Mouse (Mus musculus): ENCODE data around the gene M1ap.

The M1ap gene

DNA sequence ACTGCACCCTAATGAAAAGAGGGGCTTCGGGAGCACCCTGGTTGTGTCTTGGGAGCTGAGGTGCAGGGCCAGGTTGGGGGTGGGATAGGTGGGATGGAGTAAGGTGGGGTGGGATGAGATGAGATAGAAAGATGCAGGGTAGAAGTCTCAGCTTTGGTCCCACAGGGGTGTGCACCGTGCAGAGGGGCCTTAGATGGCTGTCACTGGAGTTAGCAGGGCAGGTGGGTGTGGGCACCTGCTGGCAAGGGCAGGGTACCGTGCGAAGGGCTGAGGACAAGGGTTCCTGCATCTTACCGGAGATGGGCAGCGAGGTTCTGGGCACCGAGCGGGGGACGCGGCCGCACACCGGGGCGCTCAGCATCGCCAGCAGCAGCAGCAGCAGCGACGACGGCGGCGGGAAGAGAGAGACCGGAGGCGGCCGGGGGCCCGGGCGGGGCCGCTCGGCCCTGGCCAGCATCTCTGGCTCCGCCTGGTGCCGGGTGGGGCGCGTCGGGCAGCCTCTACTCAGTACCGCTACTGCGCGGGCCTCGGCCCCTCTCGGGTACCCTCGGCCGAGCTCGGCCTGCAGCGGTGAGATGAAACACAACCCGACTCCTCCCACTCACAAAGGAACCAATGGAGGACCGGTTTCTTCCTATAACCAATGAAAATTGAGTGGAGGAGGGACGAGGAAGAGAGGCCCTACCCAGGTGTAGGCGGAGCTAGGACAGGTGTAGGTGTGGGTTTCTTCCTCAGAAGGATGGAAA lies 7.4 kb upstream of the M1ap start, which contains the start of gene Sema4f:
Sema4f (minus strand) TSS at position 603 of the 746 bp plus-strand sequence.
- DNase-seq (ENCODE audit: low spot score): peak; percentile 86

DNA sequence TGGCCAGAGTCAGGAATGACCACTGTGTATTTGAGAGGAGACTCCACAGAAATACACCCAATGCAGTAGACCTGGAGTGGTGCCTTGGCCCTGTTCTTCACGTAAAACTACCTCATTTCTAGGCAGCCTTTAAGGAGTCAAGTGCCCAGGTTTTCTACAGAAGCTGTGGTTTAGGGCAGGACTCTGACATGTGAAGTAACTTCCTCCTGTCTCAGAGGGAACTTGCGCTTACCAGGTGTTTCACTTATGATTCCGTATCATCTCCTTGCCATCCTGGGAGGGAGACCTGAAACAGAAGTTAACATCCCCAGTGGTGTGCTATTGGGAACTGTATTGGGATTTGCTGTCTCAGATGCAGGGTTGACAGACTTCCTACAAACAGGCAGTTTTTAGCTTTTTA lies 5.9 kb upstream of the M1ap start:
- DNase-seq (ENCODE audit: low spot score): no peak

DNA sequence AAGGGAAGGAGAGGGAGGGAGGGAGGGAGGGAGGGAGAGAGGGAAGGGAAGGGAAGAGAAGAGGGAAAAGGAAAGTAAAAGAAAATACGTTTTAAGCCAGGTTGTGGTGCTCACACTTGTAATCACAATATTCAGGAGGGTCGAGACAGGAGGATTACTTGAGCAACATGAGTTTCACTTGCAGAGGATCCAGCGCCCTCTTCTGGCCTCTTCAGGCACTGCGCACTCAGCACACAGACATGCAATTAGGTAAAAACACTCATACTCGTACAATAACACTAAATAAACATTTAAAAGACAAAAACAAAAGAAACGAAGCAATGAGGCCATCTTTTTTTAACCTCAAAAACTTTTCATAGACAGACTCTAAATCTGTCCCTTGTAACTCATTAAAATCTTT lies 952 bp upstream of the M1ap start:
- peak; percentile 27 for DNase-seq (ENCODE audit: low spot score)

DNA sequence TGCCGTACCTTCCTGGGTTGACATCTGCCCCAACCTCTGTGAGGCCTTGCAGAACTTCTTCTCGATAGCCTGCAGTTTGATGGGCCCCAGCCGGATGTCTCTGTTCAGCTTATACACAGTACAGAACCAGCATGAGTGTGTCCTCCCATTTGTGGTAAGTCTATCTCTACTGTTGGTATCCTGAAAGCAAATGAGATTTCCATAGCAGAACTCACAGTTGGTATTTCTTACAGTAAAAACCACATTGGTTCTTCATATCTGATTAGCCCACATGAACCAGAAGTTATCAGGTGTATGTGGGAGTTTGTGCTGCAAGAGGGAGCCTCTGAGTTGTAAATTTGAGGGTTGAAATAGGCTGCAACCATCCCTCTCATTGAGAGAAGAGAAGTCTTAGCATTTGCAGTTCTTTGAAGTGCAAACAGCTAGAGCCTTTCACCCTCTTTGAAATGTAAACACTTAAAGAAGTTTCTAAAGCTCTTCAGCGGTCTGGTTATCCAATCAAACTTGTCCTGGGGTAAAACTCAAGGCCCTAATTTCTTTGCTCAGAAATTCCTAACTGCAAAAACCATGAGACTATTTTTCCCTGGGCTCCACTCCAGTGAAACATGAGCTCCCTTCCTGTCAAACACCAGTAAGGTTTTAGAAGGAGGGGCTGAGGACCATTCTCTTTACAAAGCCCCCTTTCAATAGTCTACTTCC lies 10.0 kb downstream of the M1ap start:
- DNase-seq (ENCODE audit: low spot score): no peak

DNA sequence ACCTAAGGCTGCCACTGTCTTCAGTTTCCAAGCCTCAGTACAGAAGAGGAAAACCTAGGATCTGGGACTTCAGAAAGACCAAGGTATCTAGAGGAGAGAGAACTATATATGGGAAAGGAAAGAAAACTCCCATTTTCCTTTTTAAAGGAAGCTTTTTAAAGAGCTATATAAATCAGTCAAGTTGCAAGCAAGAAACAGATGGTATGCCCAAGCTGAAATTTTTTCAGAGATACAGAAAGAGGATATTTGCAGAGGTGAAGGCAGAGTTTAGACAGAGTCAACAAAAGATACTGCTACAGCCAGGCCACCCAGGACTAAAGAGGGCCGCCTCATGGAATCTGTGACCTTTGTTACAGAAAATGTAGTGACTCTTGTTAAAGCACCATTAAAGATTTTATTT lies 15.0 kb downstream of the M1ap start:
- no peak for DNase-seq (ENCODE audit: low spot score)

DNA sequence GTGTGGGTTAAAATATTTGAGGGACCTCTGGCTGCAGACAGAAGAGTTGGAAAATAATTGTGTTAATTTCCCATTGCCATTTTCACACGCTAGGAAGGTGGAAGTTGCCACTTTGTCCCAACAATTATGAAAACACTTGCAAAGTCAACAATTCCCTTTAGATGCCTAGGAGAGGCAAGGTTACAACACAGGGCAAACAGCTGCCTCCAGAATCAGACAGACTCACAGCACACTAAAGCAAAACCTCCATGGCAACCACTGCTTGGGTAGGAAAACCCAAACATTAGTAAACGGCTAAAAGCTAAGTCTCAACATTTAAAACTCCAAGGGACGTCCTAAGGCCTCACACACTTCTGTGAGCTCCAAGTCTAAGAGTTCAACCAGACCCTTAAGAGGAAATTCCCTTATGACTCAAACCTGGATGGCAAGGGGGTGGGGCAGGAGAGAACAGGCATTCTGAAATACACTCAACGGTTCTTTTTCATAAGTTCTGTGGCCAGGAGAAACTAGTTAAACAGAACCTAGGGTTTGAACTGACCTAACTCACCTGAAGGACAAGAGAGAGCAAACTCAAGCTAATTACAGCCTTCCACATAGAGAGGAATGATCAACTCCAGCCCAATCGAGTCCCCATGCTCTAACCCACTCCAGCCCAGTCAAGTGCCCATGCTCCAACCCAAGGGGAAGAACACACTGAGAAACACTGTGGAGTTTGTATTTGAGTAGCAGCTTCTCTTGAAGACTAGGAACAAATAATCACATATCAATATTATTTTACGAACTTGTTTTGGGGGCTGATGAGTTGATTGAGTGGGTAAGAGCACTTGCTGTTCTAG lies 22.8 kb downstream of the M1ap start:
- no peak for DNase-seq (ENCODE audit: low spot score)

DNA sequence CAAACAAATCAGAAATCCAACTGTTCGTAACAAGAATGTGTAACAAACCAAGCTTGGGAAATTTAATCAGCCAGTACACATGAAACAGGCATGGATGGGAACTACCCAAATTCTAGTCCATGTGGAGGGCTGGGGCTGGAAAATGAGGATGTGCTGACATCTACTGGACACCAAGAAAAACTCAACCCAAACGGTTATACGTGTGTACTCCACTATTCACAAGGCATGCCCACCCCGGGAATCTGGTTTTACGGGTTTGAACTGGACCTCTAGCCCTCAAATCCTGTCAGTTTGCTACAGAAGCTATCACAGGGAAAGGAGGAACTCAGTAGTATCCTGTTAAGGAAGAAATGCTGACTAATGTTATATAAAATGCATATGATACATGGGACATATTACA lies 24.3 kb downstream of the M1ap start:
- no peak for DNase-seq (ENCODE audit: low spot score)

DNA sequence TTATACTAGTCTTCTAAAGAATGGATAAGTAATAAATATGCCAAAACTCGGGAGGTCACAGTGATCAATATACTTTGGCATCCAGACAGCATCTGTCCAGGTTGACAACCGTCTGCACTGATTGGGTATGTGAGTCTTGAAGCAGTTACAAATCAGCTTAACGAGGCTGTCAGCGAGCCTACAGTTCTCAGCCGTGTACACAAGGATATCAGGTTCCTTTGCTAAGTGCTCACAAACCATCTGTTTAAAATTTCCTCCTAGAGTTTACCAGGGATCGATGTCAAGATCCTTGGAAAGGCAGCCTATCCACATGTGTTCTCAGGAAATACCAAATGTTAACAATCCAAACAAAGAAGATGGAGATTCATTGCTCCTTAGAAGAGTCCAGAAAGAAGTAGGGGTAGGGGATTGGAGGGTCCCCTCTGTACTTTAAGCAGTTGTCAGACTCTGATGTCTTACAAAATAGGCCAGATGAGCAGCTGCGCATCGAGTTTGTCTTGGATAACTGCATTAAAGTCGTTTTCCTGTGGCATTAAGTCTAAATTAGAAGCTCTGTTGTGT lies 40.8 kb downstream of the M1ap start:
- DNase-seq (ENCODE audit: low spot score): no peak

DNA sequence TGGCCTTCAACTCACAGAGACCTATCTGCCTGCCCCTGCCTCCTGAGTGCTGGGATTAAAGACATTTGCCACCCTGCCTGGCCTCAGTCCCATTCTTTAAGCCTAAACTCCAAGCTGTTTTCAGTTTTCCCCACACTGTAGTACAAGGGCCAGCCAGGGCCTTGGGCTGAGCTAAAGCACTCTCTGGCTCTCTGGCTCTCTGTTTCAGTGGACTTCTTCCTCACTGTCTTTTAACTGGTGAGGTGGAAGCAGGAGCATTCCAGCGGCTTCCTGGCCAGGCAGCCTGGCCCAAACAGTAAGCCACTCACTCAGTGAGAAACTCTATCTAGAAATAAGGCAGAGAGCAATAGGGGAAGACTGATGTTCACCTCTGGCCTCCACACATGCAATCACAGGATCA lies 47.0 kb downstream of the M1ap start:
- no peak for DNase-seq (ENCODE audit: low spot score)

DNA sequence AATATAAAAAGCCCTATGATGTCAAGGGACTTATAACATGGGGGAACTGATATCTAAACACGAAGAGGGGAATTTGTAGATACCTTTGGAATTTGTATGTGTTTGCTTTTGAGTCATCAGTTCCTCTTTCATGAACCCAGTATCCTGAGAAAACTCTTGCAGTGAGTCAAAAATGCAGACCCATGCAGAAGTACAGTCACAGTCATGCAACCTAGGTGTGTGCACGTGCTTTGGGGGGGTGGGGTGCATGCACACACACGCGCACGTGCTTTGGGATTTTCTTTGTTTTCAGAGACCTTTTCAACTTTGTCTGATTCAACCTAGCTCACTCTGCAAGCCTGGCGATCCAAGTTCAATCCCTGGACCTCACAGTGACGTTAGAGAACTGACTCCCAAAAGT lies 47.7 kb downstream of the M1ap start:
- DNase-seq (ENCODE audit: low spot score): no peak

DNA sequence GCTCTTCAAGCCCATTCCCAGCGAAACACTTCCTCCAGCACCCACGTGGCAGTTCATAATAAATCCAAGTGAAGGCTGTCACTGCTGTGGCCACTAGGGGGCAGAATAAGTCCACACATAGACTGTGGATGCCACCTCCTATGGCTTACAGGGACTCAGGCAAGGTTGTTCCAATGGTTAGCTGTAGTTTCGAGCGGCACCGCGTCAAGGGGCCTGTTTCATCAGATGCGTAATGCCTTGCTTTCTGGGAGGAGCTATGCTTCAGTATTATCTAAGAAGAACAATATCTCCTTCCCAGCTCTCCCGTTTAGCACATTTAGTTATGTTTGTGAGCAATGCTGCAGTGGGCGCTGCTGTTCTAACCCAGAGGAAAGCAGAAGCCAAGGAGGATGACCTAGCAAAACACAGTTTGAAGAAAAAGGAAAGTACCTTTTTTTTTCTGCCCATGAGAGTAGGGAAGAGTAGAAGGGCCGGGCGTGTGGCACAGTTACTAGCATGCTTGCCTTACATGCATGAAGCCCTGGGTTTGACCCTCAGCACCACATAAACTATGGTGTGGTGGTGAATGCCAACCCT lies 50.1 kb downstream of the M1ap start:
- DNase-seq (ENCODE audit: low spot score): peak; percentile 84

DNA sequence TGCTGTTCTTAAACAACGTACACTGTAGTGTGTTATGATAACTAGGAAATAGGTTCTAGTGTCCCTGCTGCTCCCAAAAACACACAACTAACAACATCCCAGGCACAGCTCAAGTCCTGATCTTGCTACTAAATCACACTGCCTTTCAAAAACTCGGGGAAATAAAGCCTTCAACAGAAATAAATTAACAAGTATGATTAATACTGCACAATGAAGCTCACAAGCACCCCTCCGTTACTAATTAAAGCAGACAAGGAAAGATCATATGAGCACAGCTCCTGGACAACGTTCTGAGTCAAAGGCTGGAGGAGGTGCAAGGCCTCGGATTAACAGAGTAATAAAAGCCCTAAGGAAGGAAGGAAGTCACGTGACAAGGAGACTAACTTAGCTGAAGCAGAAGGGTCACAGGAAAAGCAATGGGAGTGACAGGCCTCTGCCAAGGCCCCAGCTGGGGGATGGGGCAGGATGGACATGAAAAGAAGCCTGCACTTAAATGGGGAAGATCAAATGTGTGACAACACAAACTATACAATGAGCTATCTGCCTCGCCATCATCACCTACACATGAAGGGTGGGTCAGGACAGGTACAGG lies 50.9 kb downstream of the M1ap start:
- no peak for DNase-seq (ENCODE audit: low spot score)

DNA sequence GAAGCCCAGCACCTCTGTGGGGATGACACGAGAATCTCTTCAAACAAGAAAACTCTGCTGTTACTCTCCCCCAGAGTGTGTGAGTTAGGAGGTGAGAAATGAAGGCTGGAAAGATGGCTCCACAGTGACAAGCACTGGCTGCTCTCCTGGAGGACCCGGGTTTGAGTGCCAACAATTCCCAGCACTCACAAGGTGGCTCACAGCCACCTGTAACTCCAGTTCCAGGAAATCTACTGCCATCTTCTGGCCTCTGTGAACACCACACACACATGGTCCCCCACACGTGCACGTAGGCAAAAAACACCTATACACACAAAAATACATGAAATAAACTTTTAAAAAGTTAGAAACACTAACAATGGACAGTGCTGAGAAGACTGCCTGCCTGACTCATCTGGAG lies 51.6 kb downstream of the M1ap start:
- DNase-seq (ENCODE audit: low spot score): no peak

DNA sequence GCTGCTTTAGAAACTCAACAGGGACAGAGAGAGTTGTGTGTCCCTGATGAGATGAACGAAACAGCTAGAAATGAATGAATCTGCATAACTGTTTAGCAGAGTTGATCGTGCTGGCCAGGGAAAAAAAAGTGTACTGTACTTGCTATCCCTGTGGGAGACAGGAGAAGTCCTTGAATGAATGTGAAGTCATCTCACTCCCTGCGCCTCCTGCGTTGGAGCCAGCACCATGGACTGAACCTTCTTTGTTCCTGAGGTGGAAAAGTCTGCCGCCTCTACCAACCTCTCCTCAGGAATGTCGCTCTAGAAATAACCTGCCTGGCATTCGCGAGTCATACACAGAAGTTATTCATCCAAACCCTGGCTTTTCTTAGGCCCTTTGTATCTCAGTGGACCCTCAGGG lies 53.3 kb downstream of the M1ap start:
- peak; percentile 63 for DNase-seq (ENCODE audit: low spot score)

DNA sequence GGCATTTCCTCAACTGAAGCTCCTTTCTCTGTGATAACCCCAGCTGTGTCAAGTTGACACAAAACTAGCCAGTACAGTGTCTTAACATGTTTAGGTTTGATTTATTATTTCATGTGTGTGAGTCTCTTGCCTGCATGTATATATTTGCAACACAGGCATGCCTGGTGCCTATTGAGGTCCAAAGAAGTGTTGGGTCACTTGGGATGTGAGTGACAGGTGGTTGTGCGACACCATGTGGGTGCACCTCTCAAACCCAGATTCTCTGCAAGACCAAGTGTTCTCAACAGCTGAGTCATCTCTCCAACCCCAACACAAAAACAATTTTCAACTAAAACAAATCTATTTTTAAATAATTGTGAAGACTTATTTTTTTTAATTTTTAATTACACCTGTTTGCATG lies 56.4 kb downstream of the M1ap start:
- DNase-seq (ENCODE audit: low spot score): no peak

DNA sequence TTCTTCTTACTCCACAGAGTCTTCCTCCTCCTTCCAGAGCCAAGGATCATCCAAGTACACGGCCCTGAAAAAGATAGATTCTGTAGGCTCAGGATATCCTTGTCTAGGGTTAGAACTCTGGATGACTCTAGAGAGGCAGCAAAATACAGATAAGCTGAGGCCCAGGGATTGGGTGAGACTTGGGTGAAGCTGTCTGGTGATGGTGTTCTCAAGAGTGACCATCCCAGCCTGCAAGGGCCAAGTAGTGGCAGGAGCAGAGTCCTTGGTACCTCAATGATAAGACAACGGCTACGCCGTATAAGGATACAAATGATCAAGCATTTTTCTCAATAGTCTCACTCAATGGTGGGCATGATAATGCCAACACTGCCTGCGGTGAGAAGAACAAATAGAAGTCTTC lies 57.1 kb downstream of the M1ap start:
- DNase-seq (ENCODE audit: low spot score): no peak

DNA sequence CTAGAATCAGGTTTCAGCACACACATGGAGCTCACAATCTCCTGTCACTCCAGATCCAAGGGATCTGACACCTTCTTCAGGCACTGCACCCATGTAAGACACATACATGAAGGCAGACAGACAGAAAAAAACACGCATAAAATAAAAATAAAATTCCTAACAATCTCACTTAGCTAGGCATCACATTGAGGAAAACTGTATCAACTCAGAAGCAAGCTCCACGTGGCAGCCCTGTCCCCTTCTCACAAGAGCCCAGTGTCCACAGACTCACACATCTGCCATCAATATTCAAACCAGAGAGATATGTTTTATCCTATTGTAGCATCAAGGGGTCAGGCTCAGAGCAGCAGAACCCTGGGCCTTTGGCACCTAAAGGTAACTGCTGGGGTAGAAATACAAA lies 57.6 kb downstream of the M1ap start:
- no peak for DNase-seq (ENCODE audit: low spot score)

DNA sequence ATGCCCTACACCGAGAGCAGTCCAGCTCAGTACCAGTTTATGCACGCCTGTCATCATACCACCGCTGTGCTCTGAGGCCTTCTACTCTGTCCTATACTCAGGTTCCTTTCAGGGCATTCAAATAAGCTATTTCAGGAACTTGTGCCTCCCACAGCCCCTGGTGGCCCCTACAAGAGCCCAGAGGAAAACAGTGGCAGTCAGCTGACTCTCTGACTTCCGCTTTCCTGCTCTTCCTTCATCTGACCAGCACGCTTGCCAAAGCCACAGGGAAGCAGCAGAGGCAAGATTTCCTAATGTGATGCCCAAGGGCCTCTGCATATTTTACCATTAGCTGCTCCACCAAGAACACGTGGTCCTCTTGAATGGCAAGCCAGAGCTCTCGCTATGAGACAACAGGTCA lies 58.2 kb downstream of the M1ap start:
- no peak for DNase-seq (ENCODE audit: low spot score)

DNA sequence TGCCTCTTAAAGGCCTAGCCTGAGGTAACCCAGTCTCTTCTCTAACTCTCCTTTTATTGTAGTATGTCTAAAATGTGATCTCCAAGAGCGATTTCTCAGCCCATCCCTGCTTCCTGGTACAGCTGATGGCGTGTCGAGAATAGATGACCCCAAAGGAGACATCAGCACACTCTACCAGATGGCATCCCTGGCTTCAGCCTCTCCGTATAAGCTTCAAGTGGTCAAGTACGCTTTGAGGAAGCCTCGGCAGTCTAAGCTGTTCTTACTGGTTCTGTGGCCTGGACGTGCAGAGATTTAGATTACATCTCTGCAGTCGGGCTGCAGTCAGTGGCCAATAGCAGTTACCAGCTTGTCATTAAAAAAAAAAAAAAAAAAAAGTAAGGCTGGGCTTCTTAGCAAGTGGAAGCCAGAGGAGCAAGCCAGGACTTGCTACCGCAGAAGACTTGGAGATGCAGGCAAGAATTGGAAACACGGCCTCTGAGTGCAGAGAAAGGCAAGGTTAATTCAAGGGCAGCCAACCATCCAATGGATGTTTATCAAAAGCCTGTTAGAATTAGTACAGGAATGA lies 58.8 kb downstream of the M1ap start:
- DNase-seq (ENCODE audit: low spot score): no peak

DNA sequence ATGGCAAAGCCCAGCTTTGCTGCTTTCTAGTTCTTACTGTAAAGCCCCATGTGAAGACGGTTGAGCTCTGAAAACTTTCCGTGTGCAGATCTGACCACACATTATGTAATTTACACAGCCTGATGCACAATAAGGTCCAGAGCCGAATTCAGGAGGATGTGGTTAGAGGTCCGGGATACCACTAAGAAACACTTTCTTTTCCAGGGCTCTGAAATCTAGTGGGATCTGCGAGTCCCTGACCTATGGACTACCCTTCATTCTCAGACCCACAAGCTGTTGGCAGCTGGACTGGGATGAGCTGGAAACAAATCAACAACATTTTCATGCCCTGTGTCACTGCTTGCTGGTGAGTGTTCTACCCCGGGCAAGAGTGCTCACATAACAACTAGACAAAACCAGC lies 59.4 kb downstream of the M1ap start:
- no peak for DNase-seq (ENCODE audit: low spot score)

DNA sequence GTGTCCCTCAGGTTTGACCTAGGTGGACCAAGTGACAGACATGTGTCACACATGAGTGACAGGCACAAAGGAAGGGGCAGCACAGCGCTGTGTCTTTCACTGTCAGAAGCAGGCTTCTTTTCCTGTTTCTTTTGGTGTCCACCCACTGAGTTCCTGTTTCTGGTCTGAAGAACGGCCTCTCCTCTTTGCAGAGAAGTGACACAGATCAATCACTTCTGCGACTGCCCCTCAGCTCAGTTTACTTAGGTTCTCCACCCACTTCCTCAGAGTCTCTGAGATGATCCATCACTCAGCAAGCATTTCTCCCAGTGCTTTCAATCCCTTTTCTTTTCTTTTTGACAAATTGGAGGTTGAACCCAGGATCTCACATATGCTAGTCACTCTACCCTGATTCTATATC lies 62.0 kb downstream of the M1ap start:
- no peak for DNase-seq (ENCODE audit: low spot score)

DNA sequence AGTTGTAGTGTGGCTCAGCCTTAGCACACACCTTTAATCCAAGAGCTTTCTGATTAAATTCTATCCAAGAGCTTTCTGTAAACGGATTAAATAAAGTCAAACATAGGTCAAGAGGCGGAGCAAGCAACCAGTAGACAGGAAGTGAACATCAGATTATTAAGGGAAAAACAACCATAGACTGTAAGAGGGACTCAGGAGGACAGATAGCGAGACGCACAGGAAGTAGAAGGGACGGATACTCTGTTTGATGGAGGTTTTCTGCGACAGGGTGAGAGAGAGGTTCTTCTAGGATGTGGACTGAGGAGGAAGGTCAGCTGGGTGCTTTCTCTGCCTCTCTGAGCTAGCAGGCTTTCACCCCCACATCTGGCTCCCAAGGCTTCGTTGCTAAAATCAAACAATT lies 63.3 kb downstream of the M1ap start:
- no peak for DNase-seq (ENCODE audit: low spot score)
